Mouse (Mus musculus) bone marrow, adult 2 months (tissue): ENCODE results near the gene Col4a1. TPM values are rescaled to one million over a fixed set of nuclear protein-coding genes. Genes with fewer than 3 reads are reported as not detected.

ENCODE experiments used
- H3K27ac ChIP-seq: fragments of 200-500 bp; 2 replicates; pipeline ENCODE4 v1.5.1; 2012; ENCODE audit warnings: low read depth, mild to moderate bottlenecking, control low read depth, inconsistent platforms, low read length; ENCODE audit not compliant: control insufficient read depth, poor library complexity, insufficient read depth
- H3K4me1 ChIP-seq: fragments of 200-500 bp; 2 replicates; pipeline ENCODE4 v1.6.1; 2011; ENCODE audit warnings: low read length; ENCODE audit not compliant: control insufficient read depth, insufficient read depth
- H3K4me3 ChIP-seq: fragments of 200-500 bp; replicated peaks from 2 replicates; pipeline ENCODE3; 2011; ENCODE audit warnings: mild to moderate bottlenecking, low read depth, low read length, control low read depth; ENCODE audit not compliant: control insufficient read depth
- CTCF ChIP-seq: fragments of 200-500 bp; IDR thresholded peaks from 2 replicates; pipeline ENCODE4 v1.5.1; 2011; ENCODE audit warnings: low read length, control low read depth; ENCODE audit not compliant: control insufficient read depth, insufficient read depth
- POLR2A ChIP-seq: fragments of 200-500 bp; IDR thresholded peaks from 2 replicates; pipeline ENCODE4 v1.6.1; 2011; ENCODE audit warnings: low read depth, mild to moderate bottlenecking, control low read depth, low read length, borderline replicate concordance; ENCODE audit not compliant: control insufficient read depth
- WGBS: fragments of 180-500 bp; shearing (Covaris S2); methylation state at CpG from one replicate; pipeline ENCODE4 v1.1.7; 2018; 5-methylcytosine and 5-hydroxymethylcytosine counted together
- polyA plus RNA-seq: library from polyadenylated mRNA; stranded (reverse); fragments of >200 nt; gene quantifications from 2 replicates; pipeline ENCODE4 v1.2.4, GENCODE M21; 2011; ENCODE audit warnings: low replicate concordance; ENCODE audit not compliant: missing spikeins, insufficient read depth, insufficient read length

The Col4a1 gene
- polyA plus RNA-seq, 1 experiment = 6.7 TPM

- no peak overlapping the region for H3K27ac ChIP-seq
- H3K4me1 ChIP-seq = no peaks in the 10 kb centered on the region
- TF ChIP-seq POLR2A (no peak), CTCF (no peak)
- 62% methylated on average over 4 of the region's 4 CpGs for WGBS
- no peak overlapping the region for H3K4me3 ChIP-seq
Measured at GRCm38 (mm10) chr8:11285437-11285836, 27.2 kb downstream of the Col4a1 start.

- TF ChIP-seq POLR2A (no peak), CTCF (no peak)
- no peaks in the 10 kb centered on the region for H3K4me1 ChIP-seq
- H3K4me3 ChIP-seq = no peak overlapping the region
- WGBS = 35% methylated on average over 10 of the region's 10 CpGs
- H3K27ac ChIP-seq = no peak overlapping the region
Measured at GRCm38 (mm10) chr8:11283217-11283616, 29.4 kb downstream of the Col4a1 start.

GRCm38 (mm10) chr8:11282696-11283095 lies 29.9 kb downstream of the Col4a1 start:
- 76% methylated on average over 7 of the region's 7 CpGs for WGBS
- TF ChIP-seq POLR2A = no peak
- TF ChIP-seq CTCF = no peak
- no peak overlapping the region for H3K27ac ChIP-seq
- no peaks in the 10 kb centered on the region; the same call in 1 of the 2 replicates for H3K4me1 ChIP-seq
- H3K4me3 ChIP-seq = no peak overlapping the region

- 77% methylated on average over 10 of the region's 10 CpGs for WGBS
- TF ChIP-seq POLR2A = no peak
- no peak for TF ChIP-seq CTCF
- Histone ChIP-seq H3K4me3 (no peak overlapping the region), H3K27ac (no peak overlapping the region), H3K4me1 (no peaks in the 10 kb centered on the region; the same call in 1 of the 2 replicates)
Measured at GRCm38 (mm10) chr8:11282139-11282538, 30.5 kb downstream of the Col4a1 start.

- TF ChIP-seq POLR2A = no peak
- TF ChIP-seq CTCF = no peak
Measured at GRCm38 (mm10) chr8:11280721-11281268, 31.8 kb downstream of the Col4a1 start.

GRCm38 (mm10) chr8:11279296-11279826 lies 33.3 kb downstream of the Col4a1 start:
- TF ChIP-seq CTCF (no peak), POLR2A (no peak)
- WGBS = 43% methylated on average over 20 of the region's 20 CpGs
- Histone ChIP-seq H3K4me1 (peaks cover 2% of the 10 kb centered on the region), H3K4me3 (no peak overlapping the region), H3K27ac (no peak overlapping the region)

More at GRCm38 (mm10) chr8:11280721-11281268, 31.8 kb downstream of the Col4a1 start:
- H3K4me1 ChIP-seq = no peaks in the 10 kb centered on the region; the same call in 1 of the 2 replicates
- H3K4me3 ChIP-seq = no peak overlapping the region
- 84% methylated on average over 10 of the region's 10 CpGs for WGBS
- H3K27ac ChIP-seq = no peak overlapping the region

- WGBS = 12% methylated on average over 4 of the region's 4 CpGs
- no peak for TF ChIP-seq POLR2A
- TF ChIP-seq CTCF = no peak
- Histone ChIP-seq H3K4me3 (no peak overlapping the region), H3K4me1 (peaks cover 2% of the 10 kb centered on the region), H3K27ac (no peak overlapping the region)
Measured at GRCm38 (mm10) chr8:11278101-11278611, 34.5 kb downstream of the Col4a1 start.

- Histone ChIP-seq H3K4me1 (peaks cover 2% of the 10 kb centered on the region), H3K4me3 (no peak overlapping the region), H3K27ac (no peak overlapping the region)
- TF ChIP-seq CTCF (no peak), POLR2A (no peak)
- 26% methylated on average over 3 of the region's 3 CpGs for WGBS
Measured at GRCm38 (mm10) chr8:11277602-11278051, 35.0 kb downstream of the Col4a1 start.
